Mouse (Mus musculus) left cerebral cortex, postnatal 25 days (tissue): Measurements from ENCODE around the gene Ptprh. TPM values are rescaled to one million over a fixed set of nuclear protein-coding genes. Genes with fewer than 3 reads are reported as not detected.

Experiments used
- DNase-seq, 2 experiments: peaks; one replicate each; pipeline ENCODE4 v3.0.0; 2022; ENCODE audit warnings: low spot score in 2 of 2, mixed read lengths in 1 of 2
- intact Hi-C: fragments of 180-260 bp; cut with DNase I; formaldehyde crosslinking; loops from one replicate; pipeline ENCODE4 v1.15.1; 2025
- total RNA-seq, 2 experiments: library from RNA; stranded (reverse); gene quantifications; 2 replicates each; pipeline ENCODE4 v1.2.3; 2021

The Ptprh gene
- total RNA-seq, result under 1 TPM; 0.46 to 0.71 TPM

DNA sequence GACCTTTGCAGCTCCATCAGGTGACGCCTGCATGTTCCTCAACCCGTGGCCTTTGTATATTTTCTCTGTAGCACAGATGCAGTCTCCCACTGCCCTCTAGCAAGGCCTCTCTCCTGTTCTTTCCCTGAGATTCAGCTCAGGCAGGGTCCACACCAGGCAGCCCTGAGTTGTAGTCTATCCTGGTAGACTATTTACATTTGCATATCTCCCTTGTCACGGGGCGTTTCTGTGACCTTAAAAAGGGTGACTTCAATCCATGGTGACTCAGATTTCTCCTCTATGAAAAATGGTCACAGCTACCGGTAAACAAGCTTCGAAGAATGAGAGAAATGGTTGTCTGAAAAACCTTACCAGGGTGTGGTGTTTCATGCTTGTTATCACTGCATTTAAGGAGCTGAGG is at the start of gene Ptprh:
TSS of gene Ptprh (minus strand) at position 169 of the 400 bp plus-strand sequence.
- intact Hi-C loops, result loop anchor here (5.0 kb wide), 1 partner anchor 37 kb away; no protein-coding TSS in a partner anchor

DNA sequence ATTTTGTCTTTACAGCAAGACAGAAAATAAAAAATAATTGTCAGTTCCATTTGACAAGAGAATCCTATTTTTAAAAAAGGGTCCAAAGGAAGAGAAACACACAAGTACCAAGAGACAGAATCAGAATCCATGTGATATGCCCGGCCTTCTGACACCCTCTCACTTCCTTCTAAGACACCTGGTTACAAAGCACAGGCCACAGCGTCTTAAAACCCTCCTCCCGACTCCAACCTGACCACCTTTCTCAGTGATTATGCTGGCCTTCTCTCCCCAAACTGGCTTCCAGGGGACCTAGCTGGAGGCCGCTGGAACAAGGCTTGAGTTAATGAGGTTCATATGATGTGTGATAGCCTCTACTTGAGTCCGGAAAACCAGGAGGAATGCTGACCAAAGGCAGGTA is 49.5 kb upstream of the Ptprh start:
- intact Hi-C loops, result no loop called here
- DNase-seq, result no peak

More for the DNA sequence above, at the start of gene Ptprh:
- DNase-seq, result no peak

DNA sequence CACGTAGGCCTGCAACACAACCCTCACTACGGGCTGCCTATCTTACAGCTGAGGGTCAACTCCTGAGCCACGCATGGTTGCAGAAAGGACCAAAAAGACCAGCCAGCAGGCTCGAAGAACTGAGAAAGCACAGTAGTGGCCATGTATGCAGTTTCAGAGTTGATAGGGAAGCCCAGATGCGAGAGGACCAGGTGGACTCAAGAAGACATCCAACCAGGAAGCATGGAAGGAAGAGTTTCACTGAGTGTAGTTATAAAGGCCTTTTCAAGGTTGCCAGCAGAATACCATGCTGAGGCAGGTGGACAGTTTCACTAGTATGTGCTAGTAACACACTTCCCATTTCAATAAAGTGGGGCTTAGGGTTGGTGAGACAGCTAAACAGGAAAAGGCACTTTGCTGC is 48.9 kb upstream of the Ptprh start:
- no peak for DNase-seq
- intact Hi-C loops, result no loop called here

DNA sequence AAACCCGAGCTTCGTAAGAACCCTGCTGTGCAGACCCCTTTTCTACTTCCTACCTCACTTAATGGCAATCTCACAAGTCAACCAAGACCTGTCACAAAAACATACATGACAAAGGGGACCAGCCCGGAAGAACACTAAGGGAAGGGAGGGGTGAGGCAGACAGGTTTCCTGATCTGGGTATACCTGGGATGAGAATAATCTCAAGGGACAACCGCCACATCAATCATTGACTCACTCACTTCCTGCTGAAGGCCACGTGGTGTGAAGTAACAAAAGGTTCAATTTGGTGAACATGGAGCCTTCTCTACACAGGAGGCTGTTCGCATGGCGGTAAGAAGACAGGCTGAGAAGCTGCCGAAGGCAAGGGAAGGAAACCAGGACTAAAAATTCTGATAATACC is 47.7 kb upstream of the Ptprh start:
- intact Hi-C loops, result no loop called here
- DNase-seq, result no peak

DNA sequence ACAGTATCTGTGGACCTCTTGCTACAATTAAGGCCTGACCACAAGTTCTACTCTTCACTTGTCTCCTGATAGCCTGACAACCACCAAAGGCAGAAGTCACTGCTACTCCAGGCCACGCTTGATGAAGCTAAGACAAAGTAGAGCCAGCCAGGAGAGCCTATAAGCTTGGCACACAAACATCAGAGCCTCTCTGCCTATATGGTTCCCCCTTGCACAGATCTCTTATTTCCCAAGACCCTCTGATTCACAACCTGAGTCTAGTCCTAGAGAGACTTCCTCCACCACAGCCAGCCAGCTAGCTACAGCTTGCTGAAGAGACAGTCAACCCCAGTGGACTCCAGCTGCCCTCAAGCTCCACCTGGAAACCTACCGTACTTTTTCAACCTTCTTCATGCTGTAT is 44.2 kb upstream of the Ptprh start:
- DNase-seq, result no peak
- intact Hi-C loops, result no loop called here

DNA sequence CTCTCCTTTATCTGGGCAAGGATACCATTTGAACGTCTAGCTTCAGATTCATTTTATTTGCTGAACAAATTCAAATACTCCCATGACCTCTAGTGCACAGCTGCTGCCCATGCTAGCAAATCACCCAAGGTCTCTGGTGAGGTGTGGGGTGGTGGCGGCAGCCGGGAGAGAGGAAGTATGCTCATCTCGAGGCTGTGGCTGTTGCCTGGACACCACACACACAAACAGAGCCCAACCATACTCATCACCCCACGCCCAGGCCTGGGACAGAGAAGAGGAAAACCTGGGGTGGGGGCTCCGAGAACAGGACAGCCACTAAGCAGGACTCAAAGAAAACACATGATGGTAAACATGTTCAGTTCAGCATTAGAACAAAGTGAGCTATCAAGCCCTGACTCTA is 43.5 kb upstream of the Ptprh start:
- intact Hi-C loops, result no loop called here
- no peak for DNase-seq

DNA sequence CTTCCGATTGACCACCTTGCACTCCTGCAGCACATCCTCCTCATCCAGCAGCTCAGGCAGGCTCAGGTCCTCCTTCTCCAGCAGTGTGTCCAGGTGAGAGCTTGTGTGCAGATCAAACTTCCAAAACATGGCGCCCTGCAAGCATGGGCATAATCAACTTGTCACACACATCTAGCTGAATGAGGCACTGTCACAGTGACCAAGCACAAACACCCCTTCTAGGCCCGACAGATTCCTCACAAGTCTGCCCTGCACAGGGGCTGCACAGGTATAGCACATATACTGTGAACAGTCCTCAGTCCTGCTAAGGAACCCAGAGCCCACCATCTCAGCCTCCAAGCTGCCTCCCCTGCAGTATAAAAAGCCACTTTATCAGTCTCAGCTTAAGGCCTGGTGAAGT is 43.0 kb upstream of the Ptprh start:
- no peak for DNase-seq
- intact Hi-C loops, result no loop called here

DNA sequence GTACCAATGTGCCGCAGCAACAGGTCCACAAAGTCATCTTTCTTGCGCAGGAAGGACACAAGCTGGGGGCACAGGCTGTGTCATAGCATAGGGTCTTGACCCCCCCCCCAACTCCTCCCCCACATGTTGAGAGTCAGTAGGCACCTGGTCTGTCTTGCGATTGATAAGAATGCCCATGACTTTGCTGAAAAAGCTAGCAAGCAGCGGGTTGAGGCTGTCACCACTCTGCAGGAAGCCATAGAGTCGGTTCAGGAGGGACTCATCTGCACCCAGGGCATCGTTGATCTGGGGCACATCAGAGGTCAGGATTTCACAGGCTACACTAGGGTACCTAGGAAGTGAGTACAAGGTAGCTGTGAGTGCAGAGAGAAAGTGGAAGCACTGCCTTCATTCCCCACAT is 39.4 kb upstream of the Ptprh start:
- intact Hi-C loops, result no loop called here
- no peak for DNase-seq

DNA sequence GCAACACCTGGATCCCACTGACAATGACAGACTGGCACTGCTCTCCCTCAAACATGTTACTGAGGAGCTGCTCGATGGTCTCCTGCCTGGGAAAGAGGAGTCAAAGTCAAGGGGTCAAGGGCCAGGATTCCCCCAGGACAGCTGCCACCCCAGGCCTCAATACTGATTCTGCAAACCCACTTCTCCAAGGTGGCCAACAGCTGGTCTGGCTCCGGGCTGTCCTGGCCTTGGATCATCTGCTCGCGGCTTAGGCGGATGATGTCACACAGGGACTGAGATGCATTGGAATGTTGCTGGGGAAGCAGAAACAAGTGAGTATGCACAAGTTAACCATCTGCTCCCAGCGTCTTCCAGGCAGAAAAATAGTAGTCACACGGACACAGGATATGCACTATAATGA is 38.1 kb upstream of the Ptprh start:
- intact Hi-C loops, result no loop called here
- DNase-seq, result no peak

DNA sequence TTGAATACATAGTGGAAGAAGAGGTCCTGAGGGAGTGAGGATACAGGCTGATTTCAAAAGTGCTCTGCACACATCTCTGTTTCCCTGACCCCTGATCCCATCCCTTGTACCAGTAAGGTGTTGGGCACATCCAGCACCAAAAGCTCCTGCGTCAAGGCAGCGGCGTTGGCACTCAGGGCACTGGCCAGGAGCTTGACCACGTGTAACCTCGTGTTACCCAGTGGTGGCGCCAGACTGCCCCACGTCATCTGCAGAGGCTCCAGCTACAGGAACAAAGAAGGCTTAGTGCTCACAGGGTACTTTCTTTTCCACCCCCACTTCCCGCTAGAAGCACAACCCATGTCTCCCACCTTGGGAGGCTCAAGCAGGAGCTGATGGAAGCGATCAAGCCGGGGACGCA is 37.3 kb upstream of the Ptprh start:
- intact Hi-C loops, result no loop called here
- peak in 1 of 2 experiments; percentile 29 for DNase-seq

DNA sequence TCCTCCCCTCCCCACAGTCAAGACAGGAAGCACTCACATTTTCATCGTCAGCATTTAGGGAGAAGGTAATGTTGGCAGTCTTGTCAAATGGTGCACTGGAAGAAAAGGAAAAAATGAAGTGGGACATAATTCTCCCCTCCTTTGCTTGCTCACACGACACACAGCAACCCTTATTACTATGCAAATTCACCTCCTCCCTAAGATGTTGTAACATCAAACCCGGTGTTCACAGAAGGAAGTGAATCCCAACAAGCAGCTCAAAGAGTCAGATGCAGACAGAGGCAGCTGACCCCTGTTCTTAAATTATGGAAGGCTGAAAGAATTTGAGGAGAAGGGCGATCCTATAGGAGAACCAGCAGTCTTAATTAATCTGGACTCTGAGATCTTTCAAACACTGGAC is 32.3 kb upstream of the Ptprh start:
- intact Hi-C loops, result no loop called here
- no peak for DNase-seq

DNA sequence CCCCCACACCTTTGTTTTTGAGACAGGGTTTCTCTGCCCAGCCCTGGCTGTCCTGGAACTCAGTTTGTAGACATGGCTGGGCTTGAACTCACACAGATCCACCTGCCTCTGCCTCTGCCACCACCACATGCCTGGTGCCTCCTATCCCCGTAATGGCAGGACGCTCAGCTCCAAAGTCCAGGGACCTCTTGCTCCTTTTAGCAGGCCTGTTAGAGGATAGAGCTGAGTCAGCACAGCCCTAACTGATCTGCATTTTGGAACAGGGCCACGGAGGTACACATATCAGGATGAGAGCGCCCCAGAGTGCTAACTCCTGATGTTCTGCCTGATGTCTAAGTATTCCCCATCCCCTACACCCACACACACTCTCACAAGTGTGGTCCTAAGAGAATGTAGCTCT is 27.2 kb upstream of the Ptprh start, which contains the start of gene Tmem86b:
TSS of gene Tmem86b (minus strand) at position 392 of the 400 bp plus-strand sequence.
- DNase-seq, result no peak
- intact Hi-C loops, result no loop called here

DNA sequence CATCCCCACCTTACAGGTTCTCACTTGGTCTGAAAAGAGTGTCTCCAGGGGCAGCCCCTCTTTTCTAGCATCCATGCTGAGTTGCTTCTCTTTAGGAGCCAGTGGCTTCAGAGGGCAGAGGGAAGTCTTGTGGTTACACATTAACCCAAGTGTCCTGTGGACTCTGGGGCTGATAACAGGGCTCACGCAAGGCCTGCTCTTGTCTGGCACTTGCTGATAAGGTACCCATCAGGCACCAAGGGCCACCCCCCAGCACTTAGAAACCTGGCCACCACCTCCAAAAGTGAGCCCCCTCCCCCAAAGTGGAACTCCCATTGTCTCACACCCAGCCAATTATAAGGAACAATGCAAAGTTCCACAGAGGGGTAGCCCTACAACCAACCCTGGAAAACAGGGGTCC is 26.4 kb upstream of the Ptprh start:
- intact Hi-C loops, result no loop called here
- DNase-seq, result no peak

DNA sequence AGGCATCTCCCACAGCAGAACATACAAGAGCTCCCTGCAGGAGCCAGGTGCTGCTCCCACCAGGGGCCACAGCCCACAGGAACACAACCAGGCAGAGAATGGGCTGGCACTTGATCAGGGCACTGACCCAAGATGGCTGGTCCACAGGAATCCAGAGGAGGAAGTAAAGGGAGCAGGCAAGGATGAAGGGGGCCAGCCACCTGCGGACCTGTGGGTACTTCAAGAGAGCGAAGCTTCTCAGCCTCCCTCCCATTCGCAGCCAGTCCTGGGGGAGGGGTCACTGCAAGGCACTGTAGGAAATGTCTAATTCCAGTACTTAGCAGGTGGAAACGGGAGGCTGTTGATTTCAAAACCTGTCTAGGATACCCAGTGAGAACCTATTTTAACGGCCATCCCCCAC is 25.7 kb upstream of the Ptprh start:
- DNase-seq, result no peak
- intact Hi-C loops, result no loop called here

DNA sequence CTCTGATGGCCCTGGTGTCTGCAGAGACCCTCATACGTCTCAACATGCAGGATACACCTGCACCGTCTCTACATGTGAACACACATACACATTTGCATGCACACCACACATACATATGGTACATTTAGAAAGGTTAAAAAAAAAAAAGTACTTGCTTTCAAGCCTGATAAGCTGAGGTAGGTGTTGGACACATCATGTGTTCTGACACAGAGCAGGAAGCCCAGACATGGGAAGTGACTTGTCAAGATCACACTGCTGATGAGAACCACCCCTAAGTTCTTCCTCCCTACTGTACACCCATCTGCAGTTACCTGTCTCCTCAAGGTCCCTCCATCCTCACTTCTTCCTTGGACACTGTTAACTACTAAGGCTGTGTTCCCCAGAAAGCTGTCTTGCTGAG is 22.1 kb upstream of the Ptprh start:
- intact Hi-C loops, result no loop called here
- no peak for DNase-seq

DNA sequence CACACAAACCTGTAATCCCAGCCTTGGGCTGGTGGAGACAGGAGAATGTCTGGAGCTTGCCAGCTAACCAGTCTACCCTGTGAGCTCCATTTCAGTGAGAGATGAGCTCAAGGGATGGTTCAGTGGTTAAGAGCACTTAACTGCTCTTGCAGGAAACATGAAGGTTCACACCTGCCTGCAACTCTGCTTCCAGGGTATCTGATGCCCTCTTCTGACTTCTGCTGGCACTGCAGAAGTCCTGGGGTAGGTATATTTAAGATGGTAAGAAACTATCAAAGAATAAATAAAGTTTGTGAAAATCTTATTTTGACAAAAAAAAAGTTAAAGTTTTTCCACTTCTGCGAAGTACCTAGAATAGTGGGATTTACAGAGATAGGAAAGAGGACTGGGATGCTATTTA is 20.5 kb upstream of the Ptprh start:
- intact Hi-C loops, result loop anchor here (5.0 kb wide), 2 partner anchors 67 to 173 kb away; no protein-coding TSS in a partner anchor
- no peak for DNase-seq

DNA sequence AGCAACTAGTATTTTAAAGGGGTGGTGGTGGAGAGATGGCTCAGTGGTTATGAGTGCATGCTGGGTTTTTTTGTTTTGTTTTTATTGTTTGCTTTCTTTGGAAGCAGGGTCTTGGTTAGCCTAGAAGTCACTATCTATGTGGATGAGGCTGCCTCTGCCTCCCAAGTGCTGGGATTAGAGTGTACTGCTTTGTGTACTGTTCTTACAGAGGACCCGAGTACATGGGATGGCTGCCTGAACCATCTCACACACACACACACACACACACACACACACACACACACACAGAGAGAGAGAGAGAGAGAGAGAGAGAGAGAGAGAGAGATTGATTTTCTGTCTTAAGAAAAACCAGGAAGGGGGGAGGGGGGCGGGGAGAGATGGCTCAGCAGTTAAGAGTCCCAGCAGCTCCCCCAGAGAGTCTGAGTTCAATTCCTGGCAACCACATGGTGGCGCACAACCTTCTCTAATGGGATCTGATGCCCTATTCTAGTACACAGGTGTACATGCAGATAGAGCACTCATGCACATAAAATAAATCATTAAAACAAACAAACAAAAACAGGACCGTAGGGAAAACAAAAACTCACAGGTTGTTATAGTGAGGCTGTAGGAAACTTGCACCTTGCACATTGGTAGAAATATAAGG is 19.8 kb upstream of the Ptprh start:
- DNase-seq, result peak; percentile 35 to 43
- intact Hi-C loops, result loop anchor here (5.0 kb wide), 2 partner anchors 66 to 174 kb away; no protein-coding TSS in a partner anchor

DNA sequence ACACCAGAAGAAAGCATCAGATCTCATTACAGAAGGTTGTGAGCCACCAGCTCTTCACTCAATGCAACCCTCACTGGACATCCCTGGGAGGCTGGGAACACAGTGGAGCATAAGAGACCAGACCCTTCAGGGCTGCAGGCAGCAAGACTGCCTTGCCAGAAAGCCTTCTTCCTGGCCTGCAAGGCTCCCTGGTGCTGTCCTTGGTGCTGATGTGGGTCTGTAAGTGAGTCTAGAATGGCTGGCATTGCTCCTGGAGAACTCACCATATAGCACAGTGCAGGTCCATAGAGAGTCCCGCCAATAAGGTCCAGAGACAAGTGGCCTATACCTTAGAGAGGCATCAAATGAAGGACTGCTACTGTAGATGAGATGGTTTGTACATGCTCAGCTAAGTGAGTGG is 16.1 kb upstream of the Ptprh start:
- DNase-seq, result no peak
- intact Hi-C loops, result loop anchor here (5.0 kb wide), 2 partner anchors 63 to 177 kb away; no protein-coding TSS in a partner anchor

DNA sequence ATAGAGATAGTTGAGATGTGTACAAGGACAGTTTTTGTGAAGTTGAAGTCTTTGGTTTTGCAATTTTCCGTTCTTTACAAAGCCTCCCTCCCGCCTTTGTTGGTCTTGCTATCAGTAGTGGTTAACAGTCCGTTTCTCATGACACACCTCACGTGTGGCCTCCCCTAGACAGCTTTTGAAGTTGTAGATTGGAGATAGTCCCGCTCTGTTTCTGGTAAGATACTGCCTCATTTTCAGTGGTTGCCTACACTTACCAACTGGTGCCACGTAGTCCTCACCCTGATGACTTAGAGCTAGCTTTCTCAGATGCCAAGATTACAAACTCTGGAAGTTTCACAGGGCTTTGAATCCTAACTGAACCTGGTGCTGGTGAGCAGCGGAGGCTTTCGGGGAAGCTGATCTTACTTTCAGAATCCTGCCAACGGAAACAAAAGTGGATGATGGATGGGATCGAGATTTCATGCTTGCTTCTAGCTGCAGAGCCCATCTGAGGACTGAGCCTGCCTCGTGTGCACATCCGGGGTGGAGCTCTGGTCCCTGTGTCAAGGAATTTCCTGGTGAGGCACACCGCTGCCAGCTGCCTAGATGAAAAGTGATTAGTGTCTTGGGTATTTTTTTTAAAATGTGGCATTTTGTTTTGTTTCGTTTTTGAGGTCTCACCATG is 10.0 kb upstream of the Ptprh start:
- intact Hi-C loops, result no loop called here

DNA sequence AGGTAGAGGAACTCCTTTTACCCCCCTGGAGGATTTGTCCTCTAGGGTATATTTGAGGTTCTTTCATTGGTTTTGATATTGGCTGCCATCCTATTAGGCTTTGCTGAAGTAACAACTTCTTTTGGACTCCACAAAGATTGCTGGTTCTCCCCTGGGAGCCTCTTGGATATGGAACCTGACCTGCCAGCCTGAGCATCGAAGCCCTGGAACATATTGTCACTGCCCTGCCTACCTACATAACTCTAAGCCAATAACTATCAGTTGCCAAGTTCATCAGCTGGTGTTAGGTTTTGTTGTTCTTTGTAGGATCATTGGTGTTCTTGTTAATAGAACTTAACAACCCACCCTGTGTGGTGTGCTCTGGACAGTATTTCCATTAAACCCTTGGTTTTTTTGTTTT is 9.1 kb upstream of the Ptprh start:
- intact Hi-C loops, result no loop called here

More for the DNA sequence above, 10.0 kb upstream of the Ptprh start:
- DNase-seq, result no peak

DNA sequence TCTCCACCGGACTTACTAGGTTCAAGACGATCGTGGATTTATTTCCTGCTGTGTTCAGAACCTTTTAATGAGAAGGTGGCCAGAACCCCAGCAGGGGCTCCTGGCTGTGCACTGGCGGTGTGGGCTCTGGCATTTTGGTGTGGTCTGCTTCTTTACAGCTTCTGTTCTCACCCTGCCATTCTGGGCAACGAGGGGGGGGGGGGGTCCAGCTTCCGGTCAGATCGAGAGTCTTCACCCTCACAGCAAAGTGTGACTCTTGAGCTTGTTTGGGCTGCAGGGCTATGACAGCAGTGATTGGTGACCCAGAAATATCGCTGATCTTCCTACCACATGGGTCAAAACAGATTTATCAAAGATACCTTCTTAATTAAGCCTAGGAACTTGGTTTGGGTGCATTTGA is 8.5 kb upstream of the Ptprh start:
- intact Hi-C loops, result no loop called here
- no peak for DNase-seq

More for the DNA sequence above, 9.1 kb upstream of the Ptprh start:
- no peak for DNase-seq
